Mouse (Mus musculus) embryonic facial prominence, embryonic 11.5 days (tissue): ENCODE measurements around the gene Lrrc49. TPM values are rescaled to one million over a fixed set of nuclear protein-coding genes. Genes with fewer than 3 reads are reported as not detected.

ENCODE experiments used
- ATAC-seq: fragments of 200-750 bp; cut with Nextera tagmentation; replicated peaks from 2 replicates; pipeline ENCODE4 v1.8.0; 2017; ENCODE audit warnings: low read depth; ENCODE audit not compliant: insufficient number of reproducible peaks, low FRiP score, low TSS enrichment
- DNase-seq: peaks from one replicate; pipeline ENCODE4 v3.0.0-alpha.2; 2015; ENCODE audit warnings: low spot score
- H3K27ac ChIP-seq: fragments of 300-500 bp; sonication (generic); replicated peaks from 2 replicates; pipeline ENCODE4 v1.5.1; 2014; ENCODE audit warnings: mild to moderate bottlenecking, low read depth, low read length, control low read depth
- H3K27me3 ChIP-seq: fragments of 300-500 bp; sonication (generic); 2 replicates; pipeline ENCODE4 v1.6.1; 2014; ENCODE audit warnings: mild to moderate bottlenecking, low read length, moderate library complexity, mixed read lengths; ENCODE audit not compliant: control insufficient read depth, insufficient read depth
- H3K36me3 ChIP-seq: fragments of 300-500 bp; sonication (generic); replicated peaks from 2 replicates; pipeline ENCODE4 v1.6.1; 2014; ENCODE audit warnings: low read depth, mild to moderate bottlenecking, low read length, moderate library complexity, mixed read lengths; ENCODE audit not compliant: control insufficient read depth, insufficient read depth
- H3K4me1 ChIP-seq: fragments of 300-500 bp; sonication (generic); 2 replicates; pipeline ENCODE4 v1.6.1; 2014; ENCODE audit warnings: low read length, mixed read lengths; ENCODE audit not compliant: control insufficient read depth, insufficient read depth
- H3K4me2 ChIP-seq: fragments of 300-500 bp; sonication (generic); 2 replicates; pipeline ENCODE4 v1.6.1; 2014; ENCODE audit warnings: low read depth, mild to moderate bottlenecking, control low read depth, low read length, moderate library complexity
- H3K4me3 ChIP-seq: fragments of 300-500 bp; sonication (generic); 2 replicates; pipeline ENCODE4 v1.5.1; 2014; ENCODE audit warnings: low read depth, low read length, control low read depth
- H3K9ac ChIP-seq: fragments of 300-500 bp; sonication (generic); replicated peaks from 2 replicates; pipeline ENCODE4 v1.6.1; 2014; ENCODE audit warnings: mild to moderate bottlenecking, control low read depth, low read length
- H3K9me3 ChIP-seq: fragments of 300-500 bp; sonication (generic); replicated peaks from 2 replicates; pipeline ENCODE4 v1.6.1; 2016; ENCODE audit warnings: mild to moderate bottlenecking, low read length, inconsistent platforms, mixed read lengths; ENCODE audit not compliant: control insufficient read depth
- WGBS: fragments of 180-500 bp; shearing (Covaris S2); extraction: QIAGEN DNeasy Blood & Tissue Kit; methylation state at CpG from one replicate; pipeline ENCODE4 v1.1.7; 2014; 5-methylcytosine and 5-hydroxymethylcytosine counted together
- polyA plus RNA-seq: library from polyadenylated mRNA; unstranded; fragments of >200 nt; fragmentation: Nextera tagmentation; extraction: Ambion mirVana; gene quantifications from 2 replicates; pipeline ENCODE4 v1.2.1, GENCODE M21; 2014

Lrrc49 gene
- polyA plus RNA-seq, 1 experiment from 2014 or later = 38.7 TPM

DNA sequence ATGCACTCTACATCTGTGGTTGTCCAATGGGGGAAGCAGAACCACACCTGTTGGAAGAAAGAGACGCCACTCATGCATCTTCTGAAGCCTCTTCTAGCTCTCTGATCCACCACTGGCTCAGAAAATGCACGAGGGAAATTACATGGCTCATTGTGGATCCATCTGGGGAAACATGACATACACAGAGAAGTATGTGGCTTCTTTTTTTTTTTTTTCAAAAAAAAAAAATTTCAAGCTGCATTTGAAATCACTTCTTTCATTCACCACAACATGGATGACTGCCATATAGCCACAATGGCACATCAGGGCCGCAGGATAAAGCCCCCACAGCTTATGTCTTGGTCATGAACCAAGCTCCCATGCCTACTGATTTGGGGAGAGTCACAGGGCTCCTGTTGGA, 159.7 kb downstream of the Lrrc49 start:
- no peak overlapping the region for H3K4me3 ChIP-seq
- WGBS = 80% methylated on average over 3 of the region's 3 CpGs
- H3K9me3 ChIP-seq = no peaks in the 10 kb centered on the region
- no peaks in the 10 kb centered on the region for H3K36me3 ChIP-seq
- no peak overlapping the region for H3K4me2 ChIP-seq
- H3K9ac ChIP-seq = no peak overlapping the region
- no peaks in the 10 kb centered on the region for H3K27me3 ChIP-seq
- no peak overlapping the region for H3K27ac ChIP-seq
- no peak for DNase-seq
- no peaks in the 10 kb centered on the region for H3K4me1 ChIP-seq
- ATAC-seq = no peak

DNA sequence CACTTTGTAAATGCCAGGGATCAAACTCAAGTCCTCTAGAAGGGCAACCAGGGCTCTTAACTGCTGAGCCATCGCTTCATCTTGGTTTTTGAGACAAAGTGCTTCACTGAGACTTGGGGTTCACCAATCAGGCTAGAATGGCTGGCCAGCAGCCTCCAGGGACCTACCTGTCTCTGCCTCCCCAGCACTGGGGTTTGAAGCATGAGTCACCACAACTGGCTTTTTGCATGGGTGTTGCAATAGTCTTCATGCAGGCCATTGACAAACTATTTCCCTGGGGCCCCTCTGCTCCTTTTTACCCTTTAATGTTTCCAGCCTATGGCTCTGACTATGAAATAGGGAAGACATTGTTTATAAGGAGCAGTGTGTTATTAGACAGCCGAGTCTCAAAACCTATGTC, 160.1 kb downstream of the Lrrc49 start:
- no peak overlapping the region for H3K27ac ChIP-seq
- DNase-seq = no peak
- H3K27me3 ChIP-seq = no peaks in the 10 kb centered on the region
- ATAC-seq = no peak
- no peak overlapping the region for H3K9ac ChIP-seq
- no peak overlapping the region for H3K4me3 ChIP-seq
- no peaks in the 10 kb centered on the region for H3K9me3 ChIP-seq
- WGBS = 84% methylated on average over 2 of the region's 2 CpGs
- no peaks in the 10 kb centered on the region for H3K36me3 ChIP-seq
- H3K4me2 ChIP-seq = no peak overlapping the region
- H3K4me1 ChIP-seq = no peaks in the 10 kb centered on the region

DNA sequence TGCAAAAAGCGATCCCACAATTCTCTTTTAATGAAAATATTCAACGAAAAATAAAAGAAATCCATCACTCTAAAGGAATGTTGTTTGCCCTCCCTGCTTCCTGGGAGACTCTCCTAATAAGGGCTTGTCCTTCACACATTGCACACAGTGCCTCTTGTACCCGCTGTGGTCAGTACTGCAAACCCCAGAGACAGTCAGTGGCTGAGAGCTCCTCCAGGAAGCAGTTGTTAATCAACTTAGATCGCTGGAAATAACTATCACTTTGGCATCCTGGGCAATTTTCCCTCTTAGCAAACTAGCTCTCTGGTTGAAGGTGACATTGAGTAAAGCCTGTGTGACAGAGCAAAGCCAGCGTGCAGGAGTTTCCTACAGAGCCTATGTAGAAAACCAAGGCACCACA, 160.9 kb downstream of the Lrrc49 start:
- ATAC-seq (no peak), DNase-seq (no peak)
- Histone ChIP-seq H3K36me3 (no peaks in the 10 kb centered on the region), H3K27ac (no peak overlapping the region), H3K4me2 (no peak overlapping the region), H3K27me3 (no peaks in the 10 kb centered on the region), H3K4me1 (no peaks in the 10 kb centered on the region), H3K4me3 (no peak overlapping the region), H3K9ac (no peak overlapping the region), H3K9me3 (no peaks in the 10 kb centered on the region)
- WGBS = 76% methylated on average over 5 of the region's 5 CpGs

DNA sequence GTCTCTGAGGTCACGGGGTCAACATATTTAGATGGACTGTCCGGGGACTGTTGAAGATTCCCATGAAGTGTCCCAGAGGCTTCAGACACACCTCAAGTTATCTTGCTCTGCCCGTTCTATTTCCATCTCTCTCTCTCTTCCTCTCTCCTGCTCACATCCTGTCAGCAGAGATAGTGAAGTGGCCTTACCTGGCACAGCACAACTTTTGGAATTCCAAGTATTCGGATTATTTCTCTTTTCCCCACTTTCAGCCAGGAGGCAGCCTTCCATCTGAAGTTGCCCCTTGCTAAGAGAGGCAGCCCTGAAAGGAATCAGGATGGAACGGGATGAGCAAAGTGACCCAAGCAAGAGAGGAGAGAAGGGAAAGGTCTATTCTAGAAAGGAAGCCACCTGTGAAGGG, 161.8 kb downstream of the Lrrc49 start:
- Histone ChIP-seq H3K27me3 (peaks cover 2% of the 10 kb centered on the region; the same call in 1 of the 2 replicates), H3K36me3 (no peaks in the 10 kb centered on the region), H3K27ac (no peak overlapping the region), H3K9ac (no peak overlapping the region), H3K9me3 (no peaks in the 10 kb centered on the region), H3K4me3 (no peak overlapping the region), H3K4me1 (peaks cover 2% of the 10 kb centered on the region; the same call in 1 of the 2 replicates), H3K4me2 (no peak overlapping the region)
- ATAC-seq (no peak), DNase-seq (no peak)
- WGBS = 56% methylated on average over 5 of the region's 5 CpGs

DNA sequence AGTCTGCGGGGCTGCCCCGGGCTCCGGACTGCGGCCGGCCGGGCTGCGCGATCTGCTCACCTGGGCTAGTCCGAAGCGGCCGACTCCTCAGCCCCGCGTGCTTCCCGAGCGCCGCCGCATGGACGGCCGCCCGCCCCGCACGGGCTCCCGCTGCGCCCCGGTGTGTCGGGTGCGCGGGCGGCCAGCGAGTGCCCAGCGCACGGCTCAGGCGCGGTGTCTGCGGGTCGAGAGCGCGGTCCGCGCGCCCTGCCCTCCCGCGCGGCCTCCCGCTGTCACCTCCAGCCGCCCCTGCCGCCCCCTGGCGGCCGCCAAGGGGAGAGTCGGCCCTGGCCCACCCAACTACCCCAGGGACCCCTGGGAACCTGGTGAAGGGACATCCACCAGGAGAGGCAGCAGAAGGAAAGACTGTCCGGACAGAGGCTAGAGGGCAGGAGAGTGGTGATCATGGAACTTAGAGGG, 166.1 kb downstream of the Lrrc49 start, which contains the start of gene Thsd4:
Gene Thsd4 (minus strand): TSS at position 241 of the 459 bp plus-strand sequence.
- Histone ChIP-seq H3K4me3 (peak within 1 kb of the TSS; percentile 53), H3K36me3 (no peaks in the 10 kb centered on the region), H3K9ac (peak within 1 kb of the TSS; percentile 65), H3K27ac (no peak within 1 kb of the TSS), H3K4me1 (peaks cover 2% of the 10 kb centered on the region), H3K4me2 (peak within 1 kb of the TSS; percentile 96), H3K9me3 (no peaks in the 10 kb centered on the region), H3K27me3 (peaks cover 4% of the 10 kb centered on the region; the same call in 1 of the 2 replicates)
- ATAC-seq (peak; percentile 21), DNase-seq (peak; percentile 76)
- 1% methylated on average over 43 of the region's 51 CpGs for WGBS

DNA sequence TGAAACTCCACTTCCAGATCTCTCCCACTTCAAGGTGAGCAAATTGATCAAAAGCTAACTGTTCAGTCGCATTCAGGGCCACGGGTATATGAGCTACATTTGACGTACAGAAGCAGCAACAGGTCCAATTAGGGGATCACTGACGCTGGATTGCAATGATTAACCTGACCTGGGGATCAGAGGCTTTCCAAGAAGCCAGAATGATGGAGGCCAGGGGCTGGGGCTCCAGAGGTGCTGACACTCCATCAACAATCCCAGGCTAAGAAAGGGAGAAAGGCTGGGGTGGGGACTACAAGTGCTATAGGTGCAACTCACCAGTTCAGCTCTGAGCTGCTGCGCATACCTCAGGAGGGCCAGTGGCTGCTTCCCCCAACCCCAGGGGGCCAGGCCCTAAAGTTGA, 166.8 kb downstream of the Lrrc49 start:
- H3K4me3 ChIP-seq = peak overlapping the region; percentile 53; the same call in 1 of the 2 replicates
- peak overlapping the region; percentile 96 for H3K4me2 ChIP-seq
- H3K27me3 ChIP-seq = peaks cover 4% of the 10 kb centered on the region; the same call in 1 of the 2 replicates
- no peak for ATAC-seq
- H3K27ac ChIP-seq = no peak overlapping the region
- H3K9ac ChIP-seq = no peak overlapping the region
- no peaks in the 10 kb centered on the region for H3K9me3 ChIP-seq
- H3K36me3 ChIP-seq = no peaks in the 10 kb centered on the region
- DNase-seq = no peak
- peaks cover 2% of the 10 kb centered on the region for H3K4me1 ChIP-seq
- WGBS = 27% methylated on average over 5 of the region's 5 CpGs

DNA sequence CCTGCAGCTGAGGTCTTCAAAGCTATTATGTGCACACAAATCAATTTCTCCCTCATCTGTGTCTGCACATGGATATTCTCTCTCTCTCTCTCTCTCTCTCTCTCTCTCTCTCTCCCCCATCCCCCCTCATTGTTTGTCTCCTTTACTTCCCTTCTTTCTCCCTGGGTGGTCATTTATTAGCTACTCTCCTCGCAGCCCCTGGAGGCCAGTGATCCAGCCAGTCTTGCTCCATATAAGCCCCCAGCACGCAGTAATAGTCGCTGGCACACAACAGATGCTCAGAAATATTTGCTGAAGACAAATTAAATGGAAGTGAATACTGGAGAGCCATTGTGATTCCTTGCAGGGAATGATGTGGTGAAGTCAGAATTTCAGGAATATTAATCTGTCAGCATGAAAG, 168.4 kb downstream of the Lrrc49 start:
- H3K4me3 ChIP-seq = no peak overlapping the region
- no peaks in the 10 kb centered on the region for H3K9me3 ChIP-seq
- no peak overlapping the region for H3K9ac ChIP-seq
- peaks cover 4% of the 10 kb centered on the region; the same call in 1 of the 2 replicates for H3K27me3 ChIP-seq
- DNase-seq (no peak), ATAC-seq (no peak)
- no peaks in the 10 kb centered on the region for H3K36me3 ChIP-seq
- H3K4me1 ChIP-seq = peaks cover 2% of the 10 kb centered on the region
- no peak overlapping the region for H3K4me2 ChIP-seq
- H3K27ac ChIP-seq = no peak overlapping the region
- WGBS = 19% methylated on average over 3 of the region's 3 CpGs
